Mouse (Mus musculus) stomach, adult 2 months (tissue): ENCODE measurements around the gene Nicn1. TPM values are rescaled to one million over a fixed set of nuclear protein-coding genes. Genes with fewer than 3 reads are reported as not detected.

Source experiments
- polyA plus RNA-seq: library from polyadenylated mRNA; depleted of rRNA; stranded (reverse); fragments of >200 nt; gene quantifications from 2 replicates; pipeline ENCODE4 v1.2.3, GENCODE M21; 2012; rRNA removed

The Nicn1 gene
- 6.8 and 6.9 TPM in 2 replicates for polyA plus RNA-seq

DNA sequence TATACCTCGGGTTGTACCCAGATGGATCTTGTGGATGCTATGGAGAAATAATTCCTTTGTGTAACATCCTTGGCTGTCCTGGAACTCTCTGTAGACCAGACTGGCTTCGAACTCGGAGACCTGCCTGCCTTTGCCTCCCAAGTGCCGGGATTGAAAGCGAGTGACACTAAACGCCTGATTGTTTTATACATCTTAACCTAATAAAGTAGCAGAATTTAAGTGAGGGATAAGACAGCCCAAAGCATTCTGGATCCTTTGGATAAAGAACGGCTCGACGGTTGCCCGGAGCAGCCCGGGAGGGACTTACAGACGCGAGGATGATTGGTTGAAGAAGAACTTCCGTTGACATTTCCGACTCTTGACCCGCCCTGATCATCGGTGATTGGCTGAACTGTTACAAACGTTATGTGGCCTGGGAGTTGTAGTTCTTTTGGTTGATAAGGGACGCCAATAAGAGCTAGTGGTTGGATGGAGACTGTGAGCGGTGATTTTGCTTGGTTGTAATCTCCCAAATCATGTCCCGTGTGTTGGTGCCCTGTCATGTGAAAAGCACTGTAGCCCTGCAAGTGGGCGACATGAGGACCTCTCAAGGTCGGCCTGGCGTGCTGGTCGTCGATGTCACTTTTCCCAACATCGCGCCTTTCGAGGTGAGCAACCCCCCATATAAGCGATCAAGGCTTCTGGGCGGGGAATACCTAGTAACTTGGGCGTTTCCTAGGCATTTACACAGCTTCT, at the start of gene Nicn1:
Gene Nicn1, plus strand, starts transcription at position 414 of the 735 bp plus-strand sequence.

GRCm38 (mm10) chr9:108263690-108264190, 26.5 kb upstream of the Nicn1 start, which contains the start of gene Dag1:
TSS of gene Dag1 (minus strand) at chr9:108263958.

GRCm38 (mm10) chr9:108296453-108297355, 6.5 kb downstream of the Nicn1 start, which contains the start of gene Amt:
TSS of gene Amt (plus strand) at chr9:108296853.

GRCm38 (mm10) chr9:108305629-108306520, 15.6 kb downstream of the Nicn1 start, which contains the start of the genes Rhoa and Tcta:
TSS of gene Rhoa (plus strand) at chr9:108306129.
TSS of gene Tcta (minus strand) at chr9:108306160.

DNA sequence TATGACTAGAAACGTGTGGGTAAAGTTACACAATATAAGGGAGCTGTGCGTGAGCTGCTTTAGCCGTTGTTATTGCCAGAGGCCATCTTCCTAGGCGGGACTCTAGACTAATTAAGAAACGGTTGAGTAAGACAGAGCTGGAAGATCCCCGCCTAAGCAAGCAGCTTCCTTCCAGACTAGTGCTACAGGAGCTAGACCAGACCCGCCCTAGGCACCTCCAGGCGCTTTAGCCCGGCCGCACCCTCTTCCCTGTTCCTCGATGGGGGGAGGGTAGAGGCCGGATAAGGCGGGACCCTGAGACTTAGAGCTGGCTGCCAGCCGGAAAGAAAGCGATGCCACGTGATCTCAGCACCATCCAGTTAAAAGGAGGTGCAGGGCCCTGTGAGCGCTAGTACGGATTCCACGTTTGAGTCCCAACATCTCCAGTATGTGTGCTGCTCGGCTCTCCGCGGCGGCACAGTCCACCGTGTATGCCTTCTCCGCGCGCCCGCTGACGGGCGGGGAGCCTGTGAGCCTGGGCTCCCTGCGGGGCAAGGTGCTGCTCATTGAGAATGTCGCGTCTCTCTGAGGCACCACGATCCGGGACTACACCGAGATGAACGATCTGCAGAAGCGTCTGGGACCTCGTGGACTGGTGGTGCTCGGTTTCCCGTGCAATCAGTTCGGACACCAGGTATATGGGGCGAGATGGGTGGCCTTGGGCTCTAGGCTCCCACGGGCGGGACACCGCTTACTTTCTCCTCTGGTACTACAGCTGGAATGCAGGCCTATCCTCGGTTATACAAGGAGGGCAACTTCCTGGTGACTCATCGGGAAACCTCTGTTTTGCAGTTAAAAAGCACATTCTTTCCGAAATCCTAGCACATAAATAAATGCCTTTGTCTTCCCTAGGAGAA, 48.9 kb downstream of the Nicn1 start, which contains the start of gene Gpx1:
Gene Gpx1, plus strand, starts transcription at position 18 of the 896 bp plus-strand sequence.

Other genes starting within 250 kb of the Nicn1 start
- gene Gmppb, start 241.2 kb upstream of the Nicn1 start, polyA plus RNA-seq, result 12.7 and 13.3 TPM in 2 replicates
- 4.8 and 8.3 TPM in 2 replicates for gene Amigo3, start 237.3 kb upstream of the Nicn1 start, polyA plus RNA-seq
- gene Mst1, start 210.0 kb upstream of the Nicn1 start, polyA plus RNA-seq, result 1.8 and 2.7 TPM in 2 replicates
- gene Rnf123, start 207.1 kb upstream of the Nicn1 start, polyA plus RNA-seq, result 37.7 and 49.7 TPM in 2 replicates
- 65.0 and 72.5 TPM in 2 replicates for gene Apeh, start 195.8 kb upstream of the Nicn1 start, polyA plus RNA-seq
- gene Bsn, start 100.0 kb upstream of the Nicn1 start, polyA plus RNA-seq, result 0.91 and 0.92 TPM in 2 replicates
- 28.8 and 36.6 TPM in 2 replicates for gene Dag1, start 26.5 kb upstream of the Nicn1 start, polyA plus RNA-seq
- 3.2 TPM in 2 replicates for gene Amt, start 6.4 kb downstream of the Nicn1 start, polyA plus RNA-seq
- gene Rhoa, start 15.7 kb downstream of the Nicn1 start, polyA plus RNA-seq, result 59.7 and 90.1 TPM in 2 replicates
- gene Tcta, start 15.7 kb downstream of the Nicn1 start, polyA plus RNA-seq, result 28.8 and 29.1 TPM in 2 replicates
- gene Gpx1, start 48.5 kb downstream of the Nicn1 start, polyA plus RNA-seq, result 883 and 1,488 TPM in 2 replicates
- gene Usp4, start 57.4 kb downstream of the Nicn1 start, polyA plus RNA-seq, result 30.4 and 31.9 TPM in 2 replicates
- gene 1700102P08Rik, start 102.4 kb downstream of the Nicn1 start, polyA plus RNA-seq, result 0.24 TPM in 1 of 2 replicates, not detected in the other
- gene Ccdc36, start 138.1 kb downstream of the Nicn1 start, polyA plus RNA-seq, result not detected in 2 replicates
- not detected in 2 replicates for gene BC048562, start 146.1 kb downstream of the Nicn1 start, polyA plus RNA-seq
- gene Ccdc71, start 170.1 kb downstream of the Nicn1 start, polyA plus RNA-seq, result 9.5 and 10.1 TPM in 2 replicates
- 35.5 and 42.0 TPM in 2 replicates for gene Klhdc8b, start 171.2 kb downstream of the Nicn1 start, polyA plus RNA-seq
- gene Lamb2, start 189.3 kb downstream of the Nicn1 start, polyA plus RNA-seq, result 38.1 and 42.5 TPM in 2 replicates
- gene Usp19, start 200.2 kb downstream of the Nicn1 start, polyA plus RNA-seq, result 45.4 and 45.6 TPM in 2 replicates
- gene Qars, start 217.3 kb downstream of the Nicn1 start, polyA plus RNA-seq, result 95.3 and 101 TPM in 2 replicates
- gene Qrich1, start 226.4 kb downstream of the Nicn1 start, polyA plus RNA-seq, result 28.5 and 33.1 TPM in 2 replicates